Mouse (Mus musculus) lung, postnatal 0 days (tissue): ENCODE results near the gene Gpam. TPM values are rescaled to one million over a fixed set of nuclear protein-coding genes. Genes with fewer than 3 reads are reported as not detected.

Experiments used
- ATAC-seq: fragments of 200-750 bp; cut with Nextera tagmentation; 2 replicates; pipeline ENCODE4 v1.8.0; 2017; ENCODE audit warnings: moderate library complexity
- DNase-seq: peaks from one replicate; pipeline ENCODE4 v3.0.0-alpha.2; 2016; ENCODE audit warnings: low spot score
- H3K27ac ChIP-seq: fragments of 300-500 bp; sonication (generic); 2 replicates; pipeline ENCODE4 v1.5.1; 2014; ENCODE audit warnings: antibody characterized with exemption, mild to moderate bottlenecking, low read length, mixed read lengths
- H3K27me3 ChIP-seq: fragments of 300-500 bp; sonication (generic); replicated peaks from 2 replicates; pipeline ENCODE4 v1.6.1; 2014; ENCODE audit warnings: low read length, mixed read lengths; ENCODE audit not compliant: insufficient read depth
- H3K36me3 ChIP-seq: fragments of 300-500 bp; sonication (generic); 2 replicates; pipeline ENCODE4 v1.6.1; 2014; ENCODE audit warnings: low read length, mixed read lengths; ENCODE audit not compliant: insufficient read depth
- H3K4me1 ChIP-seq: fragments of 300-500 bp; sonication (generic); 2 replicates; pipeline ENCODE4 v1.6.1; 2014; ENCODE audit warnings: antibody characterized with exemption, low read depth, low read length, mixed read lengths; ENCODE audit not compliant: insufficient read depth
- H3K4me2 ChIP-seq: fragments of 300-500 bp; sonication (generic); replicated peaks from 2 replicates; pipeline ENCODE4 v1.6.1; 2014; ENCODE audit warnings: low read depth, mild to moderate bottlenecking, low read length, moderate library complexity, mixed read lengths
- H3K4me3 ChIP-seq: fragments of 300-500 bp; sonication (generic); 2 replicates; pipeline ENCODE4 v1.5.1; 2014; ENCODE audit warnings: low read depth, low read length
- H3K9ac ChIP-seq: fragments of 300-500 bp; sonication (generic); replicated peaks from 2 replicates; pipeline ENCODE4 v1.6.1; 2014; ENCODE audit warnings: low read depth, mild to moderate bottlenecking
- H3K9me3 ChIP-seq: fragments of 300-500 bp; sonication (generic); 2 replicates; pipeline ENCODE4 v1.6.1; 2016; ENCODE audit warnings: low read length, mixed read lengths
- CTCF ChIP-seq: IDR thresholded peaks from 2 replicates; pipeline ENCODE4 v1.5.1; 2016; ENCODE audit warnings: antibody characterized with exemption, mild to moderate bottlenecking
- EP300 ChIP-seq: IDR thresholded peaks from 2 replicates; pipeline ENCODE4 v1.6.1; 2016; ENCODE audit warnings: antibody characterized with exemption, mild to moderate bottlenecking, control low read depth
- WGBS: fragments of 180-500 bp; shearing (Covaris S2); extraction: QIAGEN DNeasy Blood & Tissue Kit; methylation state at CpG from one replicate; pipeline ENCODE4 v1.1.7; 2014; 5-methylcytosine and 5-hydroxymethylcytosine counted together
- polyA plus RNA-seq: library from polyadenylated mRNA; unstranded; fragments of >200 nt; fragmentation: Nextera tagmentation; extraction: Ambion mirVana; gene quantifications from 2 replicates; pipeline ENCODE4 v1.2.1, GENCODE M21; 2015

The Gpam gene
- polyA plus RNA-seq, 1 experiment from 2014 or later: 41.4 TPM

GRCm38 (mm10) chr19:55084971-55085856 lies 41.8 kb downstream of the Gpam start:
- Histone ChIP-seq H3K4me3 (no peak overlapping the region), H3K9ac (no peak overlapping the region), H3K4me2 (no peak overlapping the region), H3K9me3 (no peaks in the 10 kb centered on the region), H3K27ac (no peak overlapping the region), H3K27me3 (no peaks in the 10 kb centered on the region), H3K36me3 (peaks cover 67% of the 10 kb centered on the region; the same call in 1 of the 2 replicates), H3K4me1 (no peaks in the 10 kb centered on the region)
- TF ChIP-seq EP300 (no peak), CTCF (no peak)
- ATAC-seq (no peak), DNase-seq (no peak)
- WGBS: 73% methylated on average over 4 of the region's 4 CpGs

GRCm38 (mm10) chr19:55076822-55077221 lies 50.2 kb downstream of the Gpam start:
- no peak overlapping the region for H3K27ac ChIP-seq
- H3K4me1 ChIP-seq: no peaks in the 10 kb centered on the region
- no peaks in the 10 kb centered on the region for H3K27me3 ChIP-seq
- TF ChIP-seq EP300: no peak
- TF ChIP-seq CTCF: no peak
- H3K9me3 ChIP-seq: no peaks in the 10 kb centered on the region
- no peak overlapping the region for H3K9ac ChIP-seq
- H3K4me3 ChIP-seq: no peak overlapping the region
- H3K36me3 ChIP-seq: peaks cover 77% of the 10 kb centered on the region
- no peak for ATAC-seq
- DNase-seq: no peak
- WGBS: 89% methylated on average over 8 of the region's 8 CpGs
- H3K4me2 ChIP-seq: no peak overlapping the region

- no peaks in the 10 kb centered on the region for H3K9me3 ChIP-seq
- H3K27me3 ChIP-seq: no peaks in the 10 kb centered on the region
- no peak overlapping the region for H3K9ac ChIP-seq
- ATAC-seq: no peak
- DNase-seq: no peak
- peaks cover 75% of the 10 kb centered on the region; the same call in 1 of the 2 replicates for H3K36me3 ChIP-seq
- TF ChIP-seq CTCF (peak; percentile 62), EP300 (no peak)
- no peak overlapping the region for H3K4me2 ChIP-seq
- no peaks in the 10 kb centered on the region for H3K4me1 ChIP-seq
- 85% methylated on average over 3 of the region's 3 CpGs for WGBS
- H3K27ac ChIP-seq: no peak overlapping the region
- H3K4me3 ChIP-seq: no peak overlapping the region
Observed at GRCm38 (mm10) chr19:55073004-55073403, 54.0 kb downstream of the Gpam start.

- H3K9ac ChIP-seq: no peak overlapping the region
- no peaks in the 10 kb centered on the region for H3K4me1 ChIP-seq
- H3K27ac ChIP-seq: no peak overlapping the region
- no peaks in the 10 kb centered on the region for H3K27me3 ChIP-seq
- H3K4me2 ChIP-seq: no peak overlapping the region
- ATAC-seq (no peak), DNase-seq (no peak)
- TF ChIP-seq EP300 (no peak), CTCF (no peak)
- H3K4me3 ChIP-seq: no peak overlapping the region
- peaks cover 46% of the 10 kb centered on the region; the same call in 1 of the 2 replicates for H3K36me3 ChIP-seq
- no peaks in the 10 kb centered on the region for H3K9me3 ChIP-seq
- WGBS: 92% methylated on average over 8 of the region's 8 CpGs
Observed at GRCm38 (mm10) chr19:55069054-55069453, 58.0 kb downstream of the Gpam start.

GRCm38 (mm10) chr19:55063272-55063671 lies 63.8 kb downstream of the Gpam start:
- TF ChIP-seq EP300: no peak
- peak; percentile 9; the same call in 1 of the 2 replicates for TF ChIP-seq CTCF
- H3K4me2 ChIP-seq: 0 out of 2 replicates have a peak overlapping the region, but pooled peaks have one; percentile 0
- DNase-seq: peak; percentile 87

GRCm38 (mm10) chr19:55062501-55062900 lies 64.5 kb downstream of the Gpam start:
- DNase-seq (no peak), ATAC-seq (no peak)
- 72% methylated on average over 8 of the region's 8 CpGs for WGBS
- no peak overlapping the region for H3K9ac ChIP-seq
- H3K9me3 ChIP-seq: no peaks in the 10 kb centered on the region
- no peak overlapping the region for H3K4me2 ChIP-seq
- TF ChIP-seq CTCF (no peak), EP300 (no peak)
- no peak overlapping the region for H3K4me3 ChIP-seq
- H3K4me1 ChIP-seq: peaks cover 4% of the 10 kb centered on the region; the same call in 1 of the 2 replicates
- H3K27ac ChIP-seq: no peak overlapping the region
- H3K36me3 ChIP-seq: peaks cover 5% of the 10 kb centered on the region; the same call in 1 of the 2 replicates
- no peaks in the 10 kb centered on the region for H3K27me3 ChIP-seq

More at GRCm38 (mm10) chr19:55063272-55063671, 63.8 kb downstream of the Gpam start:
- peaks cover 4% of the 10 kb centered on the region; the same call in 1 of the 2 replicates for H3K4me1 ChIP-seq
- no peaks in the 10 kb centered on the region for H3K27me3 ChIP-seq
- H3K36me3 ChIP-seq: peaks cover 8% of the 10 kb centered on the region; the same call in 1 of the 2 replicates
- peak; percentile 79 for ATAC-seq
- H3K9me3 ChIP-seq: no peaks in the 10 kb centered on the region
- no peak overlapping the region for H3K27ac ChIP-seq
- WGBS: 13% methylated on average over 6 of the region's 6 CpGs
- H3K9ac ChIP-seq: no peak overlapping the region
- H3K4me3 ChIP-seq: no peak overlapping the region
